Mouse (Mus musculus) cerebellum, adult 11-12 months (tissue): ENCODE measurements around the gene Heyl.
"Not testable (repeated sequence)": the region's sequence is repeated elsewhere in the genome, so short reads cannot be mapped to it uniquely, and the experiment has no call there.

ENCODE experiments used
- DNase-seq: peaks from one replicate; pipeline ENCODE4 v3.0.0; 2022

The Heyl gene

DNA sequence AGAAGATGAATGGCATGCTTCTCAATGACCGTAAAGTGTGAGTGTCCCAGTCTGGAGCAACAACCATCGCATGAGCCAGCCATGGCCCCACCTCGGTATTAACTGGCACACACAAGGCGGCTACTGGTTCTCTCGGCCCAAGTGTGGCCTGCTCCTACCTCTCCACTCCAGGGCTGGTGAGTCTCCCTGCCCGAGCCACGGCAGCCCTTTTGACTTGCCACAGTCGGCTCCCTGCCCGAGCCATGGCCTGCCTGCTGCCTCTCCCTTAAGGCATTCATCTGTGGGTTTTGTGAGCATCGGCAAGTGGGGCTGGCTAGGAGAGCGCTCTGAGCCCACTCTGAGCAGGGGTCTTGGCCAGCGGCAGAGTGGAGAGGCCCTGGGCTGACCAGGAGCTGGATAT lies 55.7 kb downstream of the Heyl start:
- no peak for DNase-seq

DNA sequence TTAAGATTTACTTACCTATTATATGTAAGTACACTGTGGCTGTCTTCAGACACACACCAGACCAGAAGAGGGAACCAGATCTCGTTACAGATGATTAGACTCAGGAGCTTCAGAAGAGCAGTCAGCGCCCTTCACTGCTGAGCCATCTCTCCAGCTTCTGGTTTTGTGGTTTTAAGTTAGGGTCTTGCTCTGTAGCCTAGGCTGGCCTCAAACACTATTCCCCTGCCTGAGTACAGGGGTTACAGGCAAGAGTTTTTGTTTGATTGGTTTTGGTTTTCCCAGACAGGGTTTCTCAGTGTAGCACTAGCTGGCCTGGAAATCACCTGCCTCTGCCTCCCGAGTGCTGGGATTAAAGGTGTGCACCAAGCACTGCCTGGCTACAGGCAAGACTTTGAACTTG lies 59.0 kb downstream of the Heyl start:
- DNase-seq: no peak

GRCm38 (mm10) chr4:123292989-123293388 lies 59.6 kb downstream of the Heyl start:
- no peak for DNase-seq

DNA sequence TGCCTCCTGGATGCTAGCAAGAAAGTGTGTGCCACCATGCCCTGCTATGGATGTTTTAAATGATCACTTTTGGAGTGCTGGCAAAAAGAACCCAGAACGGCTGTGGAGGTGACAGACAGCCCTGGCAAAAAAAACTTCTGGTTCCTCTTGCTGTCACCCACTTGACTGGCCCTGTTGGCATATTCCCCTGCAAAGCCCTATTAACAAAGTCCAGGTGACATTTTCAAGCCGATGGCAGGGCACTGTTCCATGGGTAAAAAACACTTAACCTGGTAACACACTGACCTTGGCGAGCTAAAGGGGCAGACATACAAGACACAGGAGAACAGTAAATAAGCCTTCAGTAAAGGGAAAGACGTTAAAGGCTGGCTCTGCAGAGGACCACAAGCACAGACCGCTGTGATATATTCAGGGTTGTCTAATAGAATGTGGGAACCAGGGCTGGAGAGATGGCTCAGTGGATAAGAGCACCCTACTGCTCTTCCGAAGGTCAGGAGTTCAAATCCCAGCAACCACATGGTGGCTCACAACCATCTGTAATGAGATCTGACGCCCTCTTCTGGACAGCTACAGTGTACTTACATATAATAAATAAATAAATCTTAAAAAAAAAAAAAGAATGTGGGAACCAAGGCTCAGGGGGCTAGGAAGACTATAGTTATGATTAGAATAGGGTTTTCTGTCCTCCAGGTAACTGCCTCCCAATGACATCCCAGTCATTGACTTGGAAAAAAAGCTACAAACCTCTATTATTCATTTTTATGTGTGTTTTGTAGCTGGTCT lies 60.5 kb downstream of the Heyl start:
- no peak for DNase-seq

DNA sequence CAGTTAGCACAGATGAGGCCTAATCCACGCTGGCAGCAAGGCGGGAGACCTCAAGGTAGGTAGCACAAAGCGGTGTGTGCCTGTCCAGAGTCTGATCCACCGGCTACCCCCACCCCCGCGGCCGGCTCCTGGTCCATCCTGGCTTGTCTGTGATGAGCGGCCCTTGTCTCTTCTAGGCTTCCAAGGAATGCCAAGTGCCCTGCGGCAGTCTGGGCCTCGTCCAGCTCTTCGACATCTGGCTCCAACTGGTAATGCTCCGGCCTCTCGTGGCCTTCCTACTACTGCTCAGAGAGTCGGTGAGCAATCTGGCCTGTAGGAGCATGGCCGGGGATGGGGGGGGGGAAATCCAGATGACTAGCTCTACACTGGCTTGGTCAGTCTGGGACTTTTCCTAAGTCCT lies 61.7 kb downstream of the Heyl start:
- DNase-seq: not testable (repeated sequence)

DNA sequence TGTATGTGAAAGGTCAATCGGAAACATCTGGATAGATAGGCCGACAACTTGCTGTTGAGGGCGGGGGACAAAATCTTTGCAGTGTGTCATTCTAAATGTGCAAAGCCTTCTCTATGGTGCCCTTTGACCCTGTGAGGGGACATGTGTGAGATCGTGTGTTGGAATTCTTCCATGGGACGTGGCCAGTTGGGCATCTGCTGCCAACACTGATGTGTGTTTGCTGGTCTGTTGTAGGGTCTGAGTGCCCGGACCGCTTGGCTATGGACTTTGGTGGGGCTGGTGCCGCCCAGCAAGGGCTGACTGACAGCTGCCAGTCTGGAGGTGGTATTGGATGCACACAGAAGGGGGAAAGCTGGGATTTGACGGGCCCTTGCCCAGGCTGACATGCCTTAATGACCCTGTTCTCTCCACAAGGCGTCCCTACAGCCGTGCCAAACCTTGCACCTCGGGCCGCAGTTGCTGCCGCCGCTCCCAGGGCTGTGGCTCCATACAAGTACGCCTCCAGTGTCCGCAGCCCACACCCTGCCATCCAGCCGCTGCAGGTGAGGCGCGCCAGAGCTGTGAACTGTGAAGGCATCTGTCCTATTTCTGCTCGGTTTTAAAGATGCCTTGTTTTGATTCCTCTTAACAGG lies 62.3 kb downstream of the Heyl start:
- DNase-seq: no peak

- DNase-seq: no peak
These were observed 62.8 kb downstream of the Heyl start for GRCm38 (mm10) chr4:123296148-123296534.

DNA sequence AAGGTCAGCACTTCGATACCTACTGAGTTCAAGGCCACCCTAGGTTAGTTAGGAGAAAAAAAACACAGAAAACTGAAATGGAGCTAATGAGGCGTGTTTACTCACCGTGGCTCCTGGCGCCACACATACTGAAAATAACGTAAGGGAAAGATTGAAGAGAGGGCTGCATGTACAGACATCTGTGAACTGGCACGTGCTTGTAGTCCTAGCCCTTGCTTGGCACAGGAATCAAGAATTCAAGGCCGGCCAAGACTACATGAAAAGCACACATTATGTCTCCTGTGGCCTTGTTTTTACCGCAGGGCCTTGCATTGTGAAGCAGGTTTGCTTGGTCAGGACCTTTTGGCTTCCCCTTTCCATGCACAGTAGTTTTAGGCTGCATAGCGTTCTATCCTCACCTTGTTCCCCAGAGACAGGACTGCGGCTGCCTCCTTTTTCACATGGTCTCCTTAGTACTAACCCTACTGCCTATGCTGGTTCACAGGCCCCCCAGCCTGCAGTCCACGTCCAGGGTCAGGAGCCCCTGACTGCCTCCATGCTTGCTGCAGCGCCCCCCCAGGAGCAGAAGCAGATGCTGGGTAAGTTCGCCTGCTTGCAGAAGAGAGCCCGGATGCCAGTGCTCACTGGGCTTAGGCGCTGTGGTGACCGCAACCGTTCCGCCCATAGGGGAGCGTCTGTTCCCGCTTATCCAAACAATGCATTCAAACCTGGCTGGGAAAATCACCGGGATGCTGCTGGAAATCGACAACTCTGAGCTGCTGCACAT lies 64.0 kb downstream of the Heyl start:
- DNase-seq: no peak

DNA sequence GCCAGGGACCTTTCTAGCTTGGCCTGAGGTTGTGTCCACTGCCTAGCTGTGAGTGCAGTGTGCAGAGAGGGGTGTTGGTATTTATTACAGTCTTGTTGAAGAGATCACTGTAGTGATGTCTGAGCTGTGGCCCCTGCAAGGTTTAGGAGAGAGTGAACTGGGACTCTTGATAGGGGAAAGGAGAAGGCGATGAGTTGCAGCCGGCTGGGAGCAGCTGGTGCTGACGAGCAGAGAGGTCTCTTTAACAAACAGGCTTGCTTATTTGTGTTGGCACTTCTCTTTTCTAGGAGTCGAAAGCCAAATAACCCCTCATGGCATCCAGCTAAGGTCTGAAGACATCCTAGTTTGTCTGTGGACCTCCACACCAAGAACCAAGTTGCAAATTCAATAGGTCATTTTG lies 64.9 kb downstream of the Heyl start:
- DNase-seq: no peak

- peak; percentile 50 for DNase-seq
These were observed 65.8 kb downstream of the Heyl start for GRCm38 (mm10) chr4:123298980-123299670.
